Mouse (Mus musculus): ENCODE results near the gene Rps6ka2. TPM values are rescaled to one million over a fixed set of nuclear protein-coding genes. Genes with fewer than 3 reads are reported as not detected.

Rps6ka2 gene
- polyA plus RNA-seq, 1 experiment from 2014 or later, result 34.3 TPM

Other genes starting within 250 kb of the Rps6ka2 start
- gene Rsph3b, start 221.4 kb upstream of the Rps6ka2 start, polyA plus RNA-seq (2016; fragmentation: Nextera tagmentation; extraction: Ambion mirVana), result 45.4 and 45.7 TPM in 2 replicates
- gene Tagap1, start 209.0 kb upstream of the Rps6ka2 start, polyA plus RNA-seq (2016; fragmentation: Nextera tagmentation; extraction: Ambion mirVana), result 46.8 and 51.7 TPM in 2 replicates
- 115 and 126 TPM in 2 replicates for gene Rnaset2b, start 199.5 kb upstream of the Rps6ka2 start, polyA plus RNA-seq (2016; fragmentation: Nextera tagmentation; extraction: Ambion mirVana)
- gene Gm49721, start 191.2 kb upstream of the Rps6ka2 start, polyA plus RNA-seq (2016; fragmentation: Nextera tagmentation; extraction: Ambion mirVana), result 0.48 and 0.84 TPM in 2 replicates
- gene Gm1604a, start 144.5 kb upstream of the Rps6ka2 start, polyA plus RNA-seq (2016; fragmentation: Nextera tagmentation; extraction: Ambion mirVana), result not detected in 2 replicates
- not detected in 2 replicates for gene Tcp10a, start 154.5 kb downstream of the Rps6ka2 start, polyA plus RNA-seq (2016; fragmentation: Nextera tagmentation; extraction: Ambion mirVana)
- gene Ttll2, start 182.6 kb downstream of the Rps6ka2 start, polyA plus RNA-seq (2016; fragmentation: Nextera tagmentation; extraction: Ambion mirVana), result not detected in 2 replicates
- gene Gm49630, start 201.9 kb downstream of the Rps6ka2 start, polyA plus RNA-seq (2016; fragmentation: Nextera tagmentation; extraction: Ambion mirVana), result not detected in 2 replicates
- not detected in 2 replicates for gene Unc93a2, start 215.3 kb downstream of the Rps6ka2 start, polyA plus RNA-seq (2016; fragmentation: Nextera tagmentation; extraction: Ambion mirVana)

All from hindbrain, embryonic 12.5 days (tissue).